Mouse (Mus musculus): ENCODE measurements at regions not wholly inside any gene's neighbourhood (a gene's known extent, or its start where the extent isn't known, plus 50 kb on each side); places are given as distances from the start of the nearest gene placed in this dataset.

GRCm38 (mm10) chr3:137482546-137482945, 138.9 kb upstream of the Ddit4l start:
- DNase-seq (ENCODE audit: low read depth, low spot score), result no peak

DNA sequence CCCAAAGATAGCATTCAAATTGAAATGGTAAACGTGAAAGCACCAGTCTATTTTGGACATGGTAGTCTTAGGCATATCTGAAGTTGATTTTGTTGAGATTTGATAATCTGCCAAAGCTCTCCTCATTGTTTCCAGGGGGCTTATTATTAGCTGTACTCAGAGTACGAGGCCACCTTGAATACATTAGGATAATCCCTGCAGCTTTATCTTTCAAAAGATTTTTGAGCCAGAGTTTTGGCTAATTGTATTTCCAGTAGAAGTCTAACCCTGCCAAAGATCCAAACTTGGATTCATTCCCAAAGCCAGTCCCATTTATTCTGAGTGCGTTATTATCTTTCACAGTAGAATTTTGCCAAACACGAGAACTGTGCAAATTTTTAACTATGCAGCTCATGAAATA, 138.4 kb upstream of the Ddit4l start:
- DNase-seq (ENCODE audit: low read depth, low spot score), result no peak

DNA sequence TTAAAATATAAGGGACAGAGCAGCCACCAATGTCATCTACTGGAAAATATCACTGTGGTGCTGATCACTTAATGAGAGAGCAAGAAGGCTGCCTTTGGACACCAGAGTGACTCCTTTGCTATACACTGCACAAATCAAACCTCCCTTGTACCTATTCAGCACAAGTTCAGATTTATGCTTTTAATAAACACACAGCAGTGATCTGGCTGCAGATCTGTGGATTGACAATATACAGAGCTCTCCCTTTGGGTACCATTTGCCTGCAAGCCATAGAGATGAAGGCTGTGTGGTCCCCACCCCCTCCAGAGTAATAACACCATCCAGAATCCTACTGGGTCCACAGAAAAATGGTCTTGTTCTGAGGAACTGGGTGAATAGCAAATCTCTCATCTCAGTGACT, 131.8 kb upstream of the Ddit4l start:
- DNase-seq (ENCODE audit: low read depth, low spot score), result no peak

DNA sequence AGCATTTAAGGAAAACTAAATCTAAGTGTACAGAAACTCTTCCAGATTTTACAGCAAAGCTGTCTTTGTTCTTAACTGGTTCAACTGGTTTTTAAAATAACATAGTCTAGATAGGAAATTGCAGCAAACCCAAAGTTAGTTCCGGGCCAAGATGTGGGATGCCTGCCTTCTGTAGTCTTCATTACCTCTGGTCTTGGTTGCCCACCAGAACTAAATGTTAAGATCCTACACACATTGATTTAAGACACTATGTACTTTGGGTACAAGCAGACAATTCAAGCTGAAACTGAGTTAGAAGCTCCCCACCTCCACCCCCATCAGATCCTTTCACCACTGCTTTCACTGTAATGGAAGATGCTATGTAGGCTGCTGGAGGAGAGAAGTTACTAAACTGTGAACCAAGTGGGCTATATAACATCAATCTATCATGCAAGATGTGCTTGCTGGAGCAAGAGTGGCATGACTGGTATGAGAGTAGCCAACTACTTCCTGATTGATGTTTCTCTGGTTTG, 129.8 kb upstream of the Ddit4l start:
- no peak for DNase-seq (ENCODE audit: low read depth, low spot score)

GRCm38 (mm10) chr3:137498343-137498742, 123.1 kb upstream of the Ddit4l start:
- DNase-seq (ENCODE audit: low read depth, low spot score), result no peak

- DNase-seq (ENCODE audit: low read depth, low spot score), result no peak
Observed at GRCm38 (mm10) chr3:137511283-137511682, 110.1 kb upstream of the Ddit4l start.

DNA sequence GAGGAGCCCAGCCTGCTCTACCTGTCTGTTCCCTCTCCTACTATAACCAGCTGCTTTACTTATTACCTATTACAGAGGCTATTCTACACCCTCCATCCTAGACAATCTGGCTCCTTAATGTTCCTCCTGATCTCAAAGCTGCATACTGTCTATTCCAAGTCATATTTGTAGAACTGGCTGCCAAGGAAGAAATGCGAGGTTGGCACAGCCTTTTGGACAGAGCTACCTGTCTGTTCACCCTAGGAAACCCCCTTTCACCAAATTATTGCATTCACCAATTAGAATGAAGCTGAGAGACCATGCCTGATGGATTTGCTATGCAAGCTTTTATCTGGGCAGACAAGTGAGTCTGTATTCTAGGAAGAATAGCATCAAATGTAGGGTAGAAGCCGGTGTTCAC, 109.0 kb upstream of the Ddit4l start:
- DNase-seq (ENCODE audit: low read depth, low spot score), result no peak

- no peak for DNase-seq (ENCODE audit: low read depth, low spot score)
Observed at GRCm38 (mm10) chr3:137513026-137513425, 108.4 kb upstream of the Ddit4l start.

DNA sequence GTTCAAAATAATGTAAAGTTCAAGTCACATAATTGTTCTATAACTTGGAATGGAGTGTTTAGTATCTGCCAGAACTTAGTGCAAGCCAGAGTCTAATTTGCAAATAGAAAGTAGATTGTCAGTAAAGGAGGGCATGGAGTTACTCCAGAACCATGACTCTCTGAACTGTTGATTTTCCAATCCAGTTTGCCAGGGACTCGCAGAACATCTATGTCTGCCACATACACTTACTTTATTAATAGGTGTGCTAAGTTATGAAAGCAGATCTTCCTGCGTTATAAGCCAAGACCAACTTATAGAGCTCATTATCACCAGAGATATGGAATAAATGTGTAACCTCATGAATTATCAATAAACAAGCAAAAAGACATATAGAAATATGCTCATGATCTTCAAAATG, 107.2 kb upstream of the Ddit4l start:
- DNase-seq (ENCODE audit: low read depth, low spot score), result no peak

GRCm38 (mm10) chr3:137517433-137517832, 104.0 kb upstream of the Ddit4l start:
- no peak for DNase-seq (ENCODE audit: low read depth, low spot score)

GRCm38 (mm10) chr3:137520191-137520590, 101.2 kb upstream of the Ddit4l start:
- DNase-seq (ENCODE audit: low read depth, low spot score), result no peak

GRCm38 (mm10) chr3:137525606-137526575, 95.5 kb upstream of the Ddit4l start:
- DNase-seq (ENCODE audit: low read depth, low spot score), result no peak

GRCm38 (mm10) chr3:137529592-137529960, 91.8 kb upstream of the Ddit4l start:
- no peak for DNase-seq (ENCODE audit: low read depth, low spot score)

DNA sequence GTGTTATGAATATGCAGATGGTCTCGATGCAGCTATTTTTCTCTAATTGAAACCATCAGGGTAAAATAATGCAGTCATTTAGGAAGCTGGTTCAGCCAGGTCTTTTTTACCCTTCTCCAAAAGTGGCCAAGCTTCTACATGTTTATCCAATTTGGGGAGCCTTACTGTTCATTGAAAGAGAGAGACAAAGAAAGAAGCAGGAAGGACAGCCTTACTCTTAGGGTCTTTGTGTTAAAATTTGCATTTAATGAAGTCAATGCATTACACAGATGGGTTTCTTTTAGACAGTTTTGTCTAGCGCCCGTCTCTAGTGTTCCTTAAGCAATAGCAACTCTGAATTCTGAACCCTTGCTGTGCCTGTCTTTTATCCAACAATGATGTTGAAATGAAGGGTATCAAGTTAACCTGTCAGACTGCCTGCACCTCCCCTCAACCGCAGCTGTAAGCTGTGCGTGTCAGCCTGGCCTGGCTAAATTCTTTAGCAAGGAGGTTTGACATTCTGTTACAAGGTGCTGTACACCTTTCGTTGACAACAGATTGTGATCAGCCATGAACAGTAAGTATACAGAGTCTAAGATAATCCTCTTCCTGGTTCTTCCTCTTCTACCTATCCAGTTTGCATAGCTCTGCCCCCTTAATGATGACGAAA, 91.3 kb upstream of the Ddit4l start:
- no peak for DNase-seq (ENCODE audit: low read depth, low spot score)

- DNase-seq (ENCODE audit: low read depth, low spot score), result no peak
Observed at GRCm38 (mm10) chr3:137541666-137542065, 79.7 kb upstream of the Ddit4l start.

- no peak for DNase-seq (ENCODE audit: low read depth, low spot score)
Observed at GRCm38 (mm10) chr3:137542343-137542742, 79.1 kb upstream of the Ddit4l start.

DNA sequence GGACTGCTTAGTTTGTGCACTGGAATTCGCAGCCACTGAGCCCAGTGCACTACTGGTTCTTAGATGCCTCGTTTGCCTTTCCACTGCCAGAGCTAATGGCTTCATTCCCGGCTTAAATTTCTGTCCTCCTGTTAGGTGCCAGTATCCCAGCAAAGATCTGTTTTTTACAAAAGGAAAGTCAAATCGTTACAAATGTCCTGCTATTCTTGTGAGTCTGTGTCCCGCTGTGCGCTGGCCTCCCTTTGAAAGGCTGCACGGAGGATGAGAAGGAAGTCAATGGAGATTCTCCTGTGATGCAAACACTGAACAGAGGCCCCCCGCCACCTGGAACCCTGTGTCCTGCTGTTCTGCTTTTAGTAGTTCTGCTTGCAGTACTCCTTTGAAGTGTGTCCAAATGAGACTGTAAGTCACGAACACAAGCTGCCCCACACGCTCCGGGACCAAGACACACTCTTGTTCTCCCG, 74.0 kb upstream of the Ddit4l start:
- peak; percentile 84 for DNase-seq (ENCODE audit: low read depth, low spot score)

DNA sequence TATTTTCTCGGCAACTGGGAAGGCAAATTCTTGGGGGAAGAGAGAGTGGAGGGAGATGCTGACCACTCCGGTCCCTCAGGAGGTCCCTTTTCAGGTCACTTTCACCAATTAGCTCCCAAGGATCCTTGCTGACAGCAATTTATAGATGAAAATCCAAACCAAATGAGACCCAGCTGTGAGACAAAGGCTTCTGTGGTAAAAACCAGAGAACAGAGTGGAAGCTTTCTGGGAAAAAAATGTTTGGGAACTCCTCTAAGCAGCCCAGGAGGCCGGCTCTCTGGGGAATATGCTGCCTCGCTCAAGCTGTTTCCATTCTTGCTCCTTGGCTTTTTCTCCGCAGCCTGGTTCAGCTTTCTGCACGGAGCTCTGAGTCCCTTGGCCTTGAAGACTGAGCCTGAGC, 73.5 kb upstream of the Ddit4l start:
- no peak for DNase-seq (ENCODE audit: low read depth, low spot score)

GRCm38 (mm10) chr3:137550708-137551107, 70.7 kb upstream of the Ddit4l start:
- DNase-seq (ENCODE audit: low read depth, low spot score), result no peak

- DNase-seq (ENCODE audit: low read depth, low spot score), result no peak
Observed at GRCm38 (mm10) chr3:137552472-137553336, 68.7 kb upstream of the Ddit4l start.

- DNase-seq (ENCODE audit: low read depth, low spot score), result no peak
Observed at GRCm38 (mm10) chr3:137560851-137561449, 60.5 kb upstream of the Ddit4l start.

All from WW6 (cell line).